Mouse (Mus musculus): ENCODE measurements at regions not wholly inside any gene's neighbourhood (a gene's known extent, or its start where the extent isn't known, plus 50 kb on each side); places are given as distances from the start of the nearest gene placed in this dataset.
A peak's percentile ranks its signal among the peaks of the same experiment; 100 is the strongest.

GRCm38 (mm10) chr12:39952854-39953253 lies 85.0 kb downstream of the Arl4a start:
- peak in 1 of 2 experiments; percentile 35 for DNase-seq (ENCODE audit: inconsistent age in 2 of 2, low spot score in 1 of 2)

GRCm38 (mm10) chr12:39951911-39952310 lies 85.9 kb downstream of the Arl4a start:
- peak; percentile 36 to 85 for DNase-seq (ENCODE audit: inconsistent age in 2 of 2, low spot score in 1 of 2)

- DNase-seq (ENCODE audit: inconsistent age in 2 of 2, low spot score in 1 of 2) = peak; percentile 56 to 80
These were observed 87.5 kb downstream of the Arl4a start for GRCm38 (mm10) chr12:39950270-39950801.

DNA sequence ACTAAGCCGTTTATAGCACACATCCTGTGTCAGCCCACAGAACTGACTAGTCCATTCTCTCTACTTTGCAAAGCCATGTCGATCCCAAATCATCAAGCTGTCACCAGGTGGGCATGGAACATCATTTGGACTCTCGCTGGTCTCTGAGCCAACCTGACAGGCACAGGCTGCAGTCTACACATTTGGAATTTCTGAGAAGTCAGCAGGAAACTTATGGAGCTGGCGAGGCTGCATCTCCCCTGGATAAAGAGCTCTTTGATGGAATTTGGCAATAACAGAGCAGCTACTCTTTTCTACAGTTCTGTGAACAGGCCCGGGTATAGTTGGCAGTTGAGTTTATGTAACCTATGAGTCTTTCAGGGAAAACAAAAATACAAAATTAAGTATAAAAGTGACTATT lies 94.9 kb downstream of the Arl4a start:
- DNase-seq (ENCODE audit: inconsistent age in 2 of 2, low spot score in 1 of 2) = no peak

- DNase-seq (ENCODE audit: inconsistent age in 2 of 2, low spot score in 1 of 2) = no peak
These were observed 96.7 kb downstream of the Arl4a start for GRCm38 (mm10) chr12:39941162-39941561.

GRCm38 (mm10) chr12:39939017-39939416 lies 98.8 kb downstream of the Arl4a start:
- DNase-seq (ENCODE audit: inconsistent age in 2 of 2, low spot score in 1 of 2) = peak in 1 of 2 experiments; percentile 54

- no peak for DNase-seq (ENCODE audit: inconsistent age in 2 of 2, low spot score in 1 of 2)
These were observed 99.6 kb downstream of the Arl4a start for GRCm38 (mm10) chr12:39938211-39938610.

DNA sequence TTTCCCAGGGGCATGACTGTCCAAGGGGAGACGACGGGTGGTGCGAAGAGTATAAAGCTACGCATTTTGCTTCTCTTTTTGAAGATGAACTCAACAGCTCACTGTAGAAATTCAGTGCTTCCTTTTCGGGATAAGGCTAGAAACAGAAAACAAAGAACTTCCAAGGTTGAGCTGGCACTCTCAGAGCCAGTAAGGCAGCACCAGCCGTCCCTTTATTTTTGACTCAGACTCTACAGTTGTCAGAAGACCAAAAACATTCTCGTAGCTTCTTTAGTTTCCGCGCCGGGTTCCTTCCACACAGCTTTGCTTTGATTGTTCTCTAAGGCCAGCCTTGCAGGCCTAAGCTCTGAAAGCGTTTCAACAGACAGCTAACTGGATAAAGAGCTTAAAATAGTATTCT lies 101.5 kb downstream of the Arl4a start:
- DNase-seq (ENCODE audit: inconsistent age in 2 of 2, low spot score in 1 of 2) = peak in 1 of 2 experiments; percentile 49

DNA sequence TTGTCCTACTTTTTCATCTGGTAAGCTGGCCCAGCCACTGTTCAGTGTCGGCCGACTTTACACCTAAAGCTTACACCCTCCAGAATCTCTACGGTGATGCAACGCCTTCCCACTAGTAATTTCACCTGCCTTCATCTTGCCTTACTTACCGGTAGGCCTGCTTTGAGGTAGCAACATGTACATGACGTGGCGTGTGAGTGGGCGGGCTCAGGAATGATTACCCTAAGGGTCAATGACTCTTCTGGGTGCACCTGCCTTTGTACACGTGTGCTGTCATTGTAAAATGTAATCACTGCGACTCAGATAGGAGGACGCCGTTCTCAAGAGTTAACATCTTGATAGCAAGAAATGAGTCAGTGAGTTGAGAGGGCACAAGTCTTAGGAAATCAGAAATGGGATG lies 102.0 kb downstream of the Arl4a start:
- DNase-seq (ENCODE audit: inconsistent age in 2 of 2, low spot score in 1 of 2) = no peak

GRCm38 (mm10) chr12:39934877-39935276 lies 102.9 kb downstream of the Arl4a start:
- DNase-seq (ENCODE audit: inconsistent age in 2 of 2, low spot score in 1 of 2) = no peak

- no peak for DNase-seq (ENCODE audit: inconsistent age in 2 of 2, low spot score in 1 of 2)
These were observed 106.6 kb downstream of the Arl4a start for GRCm38 (mm10) chr12:39931251-39931650.

DNA sequence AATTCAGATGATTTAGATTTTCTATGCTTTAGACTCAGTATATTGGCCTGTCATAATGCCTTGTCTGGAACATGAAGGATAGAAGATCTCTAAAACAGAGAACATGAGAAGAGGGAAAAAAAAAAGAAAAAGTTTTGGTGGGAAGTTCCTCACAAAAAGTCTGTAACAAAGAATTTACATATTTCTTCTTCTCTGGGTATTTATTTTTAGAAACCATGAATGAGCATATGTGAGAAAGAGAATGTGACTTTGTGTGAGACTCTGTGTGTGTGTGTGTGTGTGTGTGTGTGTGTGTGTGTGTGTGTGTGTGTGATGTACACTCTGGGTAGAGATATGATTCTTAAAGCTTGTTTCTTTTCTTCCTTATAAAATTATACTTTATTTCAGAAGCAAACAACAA lies 109.9 kb downstream of the Arl4a start:
- DNase-seq (ENCODE audit: inconsistent age in 2 of 2, low spot score in 1 of 2) = no peak

DNA sequence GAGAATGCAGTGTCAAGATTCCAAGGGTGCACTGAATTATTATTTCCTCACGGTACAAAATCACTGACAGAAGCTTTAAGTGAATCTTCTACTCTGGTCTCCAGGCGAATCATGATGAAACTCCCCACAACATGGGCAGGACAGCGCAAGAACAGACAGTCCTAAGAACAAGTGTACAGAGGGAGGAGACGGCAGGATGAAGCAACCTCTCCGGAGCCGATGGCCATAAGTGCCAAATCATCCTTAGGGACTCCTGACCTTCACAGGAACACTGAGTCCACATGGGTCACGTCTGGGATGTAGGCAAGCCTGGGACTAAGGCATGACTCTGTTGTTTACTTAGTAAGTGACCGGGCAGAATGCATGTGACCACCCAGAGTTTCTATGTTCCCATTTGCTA lies 110.8 kb downstream of the Arl4a start:
- peak; percentile 53 to 65 for DNase-seq (ENCODE audit: inconsistent age in 2 of 2, low spot score in 1 of 2)

DNA sequence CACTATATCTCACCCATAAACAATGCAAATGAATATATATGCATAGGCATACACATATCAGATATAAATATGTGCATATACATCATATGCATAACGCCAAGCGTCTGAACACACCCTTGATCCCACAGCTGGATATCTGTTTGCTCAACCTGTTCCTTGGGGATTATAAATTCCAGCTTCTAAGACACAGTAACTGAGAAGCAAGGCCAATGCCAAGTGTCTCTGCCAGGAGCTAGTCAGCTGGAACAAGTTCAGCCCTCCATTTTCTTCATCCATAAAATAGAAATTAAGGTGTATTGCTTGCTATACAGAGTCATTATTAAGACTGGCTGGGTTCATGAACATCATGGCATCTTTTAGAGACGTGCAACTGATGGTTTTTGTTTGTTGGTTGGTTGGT lies 116.3 kb downstream of the Arl4a start:
- DNase-seq (ENCODE audit: inconsistent age in 2 of 2, low spot score in 1 of 2) = no peak

- DNase-seq (ENCODE audit: inconsistent age in 2 of 2, low spot score in 1 of 2) = peak; percentile 39 to 74
These were observed 117.3 kb downstream of the Arl4a start for GRCm38 (mm10) chr12:39920466-39920913.

DNA sequence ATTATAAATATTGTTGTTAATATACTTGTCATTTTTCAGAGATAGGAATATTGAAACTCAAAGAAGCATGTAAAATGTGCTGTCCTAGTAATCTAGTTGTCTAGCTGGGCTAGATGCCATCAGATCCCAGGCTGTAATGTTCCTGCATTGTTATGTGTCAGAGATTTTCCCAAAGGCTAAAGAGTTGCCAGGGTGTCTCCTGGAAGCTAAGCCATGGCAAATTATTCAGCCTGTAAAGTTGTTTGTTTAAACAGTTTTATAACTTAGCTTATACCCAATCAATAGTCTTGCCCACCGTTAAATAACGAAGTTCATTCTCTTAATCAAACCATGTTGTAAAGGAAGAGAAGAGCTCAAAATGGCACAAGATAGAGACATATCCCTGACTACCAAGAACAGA lies 117.9 kb downstream of the Arl4a start:
- DNase-seq (ENCODE audit: inconsistent age in 2 of 2, low spot score in 1 of 2) = no peak

DNA sequence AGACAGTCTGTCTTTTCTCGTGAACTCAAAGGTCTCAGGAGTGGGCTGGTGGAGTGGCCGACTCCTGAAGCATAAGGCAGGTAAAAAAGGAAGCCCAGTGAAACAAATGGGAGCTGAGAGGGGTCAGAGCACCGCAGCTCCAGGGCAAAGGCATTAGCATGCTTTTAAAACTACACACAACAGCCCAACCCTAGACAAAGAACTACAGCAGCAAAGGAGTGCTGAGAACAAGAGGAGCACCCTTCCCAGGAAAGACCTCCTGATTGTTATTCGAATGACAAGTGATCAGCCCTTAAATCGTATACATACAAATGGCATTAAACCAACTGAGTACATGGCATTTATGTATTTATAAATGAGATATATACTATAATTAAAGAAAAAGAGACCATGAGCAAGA lies 149.3 kb downstream of the Arl4a start:
- no peak for DNase-seq (ENCODE audit: inconsistent age in 2 of 2, low spot score in 1 of 2)

DNA sequence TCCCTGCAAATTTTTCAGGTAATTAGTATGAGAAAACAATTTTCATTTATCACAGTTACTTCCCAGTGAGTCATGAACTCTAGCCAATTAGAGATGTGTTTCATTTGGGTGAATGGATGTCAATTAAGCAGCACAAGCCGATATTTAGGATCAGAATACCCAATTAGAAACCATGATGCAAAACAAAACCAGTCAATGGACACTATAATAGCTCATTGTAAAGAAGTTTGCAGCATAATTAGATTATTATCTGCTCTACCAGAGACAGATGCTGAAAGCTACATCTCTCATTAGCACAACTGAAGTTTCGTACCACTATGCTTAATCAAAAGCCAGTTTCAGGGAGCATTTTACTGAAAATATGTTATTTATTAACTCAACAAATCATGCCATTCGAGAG lies 152.5 kb downstream of the Arl4a start:
- DNase-seq (ENCODE audit: inconsistent age in 2 of 2, low spot score in 1 of 2) = no peak

DNA sequence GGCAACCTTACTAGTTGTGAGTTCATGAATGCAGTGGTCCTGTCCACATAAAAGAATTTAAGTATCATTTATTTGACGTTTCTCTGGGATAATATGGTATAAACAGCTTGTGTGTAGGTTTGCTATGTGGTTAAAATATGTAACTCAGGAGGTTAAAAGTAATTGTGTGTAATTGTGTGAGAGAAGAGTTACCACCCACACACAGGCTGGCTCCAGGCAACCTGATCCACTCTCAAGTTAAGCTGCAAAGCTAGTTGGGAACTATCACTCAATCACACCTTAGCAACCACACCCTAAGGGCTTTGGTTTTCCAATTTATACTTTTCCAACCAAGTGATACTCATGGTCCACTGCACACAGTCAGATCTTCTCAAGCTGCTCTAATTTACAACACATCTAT lies 157.5 kb downstream of the Arl4a start:
- no peak for DNase-seq (ENCODE audit: inconsistent age in 2 of 2, low spot score in 1 of 2)

- no peak for DNase-seq (ENCODE audit: inconsistent age in 2 of 2, low spot score in 1 of 2)
These were observed 163.9 kb downstream of the Arl4a start for GRCm38 (mm10) chr12:39873917-39874316.

DNA sequence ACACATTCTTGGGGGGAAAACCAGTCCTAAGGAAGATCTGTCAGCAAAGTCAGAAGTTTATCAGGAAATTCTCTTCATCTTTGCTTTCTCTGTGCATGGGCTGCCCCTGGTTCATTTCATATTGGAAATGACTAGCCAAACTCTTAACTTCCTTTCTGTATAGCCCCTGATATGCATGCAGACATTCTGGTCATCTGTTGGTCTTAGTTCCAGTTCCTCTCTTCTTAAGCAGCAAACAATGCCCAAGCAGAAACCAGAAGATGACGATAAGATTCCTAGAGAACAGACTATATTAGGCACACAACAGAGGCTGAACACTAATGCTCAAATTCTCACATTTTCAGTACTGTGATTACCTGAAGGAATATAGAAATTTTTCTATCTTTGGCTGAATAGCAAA lies 176.0 kb downstream of the Arl4a start:
- DNase-seq (ENCODE audit: inconsistent age in 2 of 2, low spot score in 1 of 2) = no peak

DNA sequence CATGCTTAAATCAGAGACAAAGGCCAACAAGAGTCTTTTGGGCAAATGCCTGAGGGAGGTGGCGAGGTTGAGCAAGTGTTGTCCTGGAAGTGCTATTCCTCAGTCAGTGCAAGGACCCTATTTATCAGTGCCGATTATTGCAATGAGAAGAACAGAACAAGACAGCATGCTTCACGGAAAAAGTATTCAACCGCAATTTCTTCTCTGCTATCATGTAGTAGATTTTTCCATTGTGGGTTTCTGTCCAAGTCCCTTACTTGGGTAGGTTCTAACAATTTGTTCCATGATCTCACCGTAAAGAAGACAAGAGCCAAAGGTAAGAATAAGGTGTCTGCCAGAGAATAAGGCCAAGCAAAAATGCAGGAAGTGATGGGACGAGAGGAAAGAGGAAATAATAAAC lies 186.2 kb downstream of the Arl4a start:
- no peak for DNase-seq (ENCODE audit: inconsistent age in 2 of 2, low spot score in 1 of 2)

DNA sequence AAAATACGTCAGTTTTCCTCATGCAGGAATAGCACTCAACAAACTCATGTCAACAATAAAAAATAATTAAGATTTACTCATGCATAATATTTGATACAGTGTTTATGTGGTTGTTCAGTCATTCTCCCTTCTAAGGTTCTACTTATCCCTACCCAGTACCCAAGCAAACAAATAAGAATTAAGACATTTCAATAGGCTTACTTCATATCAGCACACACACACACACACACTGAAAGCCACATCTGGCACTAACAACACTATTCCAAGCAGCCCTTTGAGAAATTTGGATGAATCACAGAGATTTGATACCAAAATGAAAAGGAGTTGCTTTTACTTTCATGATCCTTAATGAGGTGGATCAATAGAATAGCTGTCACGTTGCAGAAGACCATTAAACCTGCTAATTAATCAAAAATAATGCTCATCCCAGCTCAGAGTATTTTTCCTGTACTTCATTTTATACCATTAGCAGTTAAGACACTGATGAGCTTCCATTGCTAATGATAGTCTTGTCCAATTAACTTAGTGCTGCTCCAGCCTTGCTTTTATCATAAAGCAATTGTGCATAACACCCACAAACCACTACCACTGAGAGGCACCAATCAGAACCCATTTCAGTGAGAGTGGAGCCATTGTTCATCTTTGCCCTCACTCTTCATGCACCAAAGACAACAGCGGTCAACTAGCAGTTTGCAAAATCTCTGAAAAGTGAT lies 188.3 kb downstream of the Arl4a start:
- no peak for DNase-seq (ENCODE audit: inconsistent age in 2 of 2, low spot score in 1 of 2)

Measured in adrenal gland, adult (tissue).